Mouse (Mus musculus) gastrocnemius, adult 8-10 months (tissue): ENCODE measurements around the gene Irak4. TPM values are rescaled to one million over a fixed set of nuclear protein-coding genes. Genes with fewer than 3 reads are reported as not detected.

ENCODE experiments used
- DNase-seq, 2 experiments: peaks; one replicate each; pipeline ENCODE4 v3.0.0; 2022; ENCODE audit warnings: low spot score in 2 of 2
- total RNA-seq, 4 experiments: library from RNA; stranded (reverse); gene quantifications; 2 replicates each; pipeline ENCODE4 v1.2.4; 2022

Irak4 gene
- total RNA-seq, 4 experiments from 2014 or later = 0.73 to 1.9 (median 1.4) TPM

DNA sequence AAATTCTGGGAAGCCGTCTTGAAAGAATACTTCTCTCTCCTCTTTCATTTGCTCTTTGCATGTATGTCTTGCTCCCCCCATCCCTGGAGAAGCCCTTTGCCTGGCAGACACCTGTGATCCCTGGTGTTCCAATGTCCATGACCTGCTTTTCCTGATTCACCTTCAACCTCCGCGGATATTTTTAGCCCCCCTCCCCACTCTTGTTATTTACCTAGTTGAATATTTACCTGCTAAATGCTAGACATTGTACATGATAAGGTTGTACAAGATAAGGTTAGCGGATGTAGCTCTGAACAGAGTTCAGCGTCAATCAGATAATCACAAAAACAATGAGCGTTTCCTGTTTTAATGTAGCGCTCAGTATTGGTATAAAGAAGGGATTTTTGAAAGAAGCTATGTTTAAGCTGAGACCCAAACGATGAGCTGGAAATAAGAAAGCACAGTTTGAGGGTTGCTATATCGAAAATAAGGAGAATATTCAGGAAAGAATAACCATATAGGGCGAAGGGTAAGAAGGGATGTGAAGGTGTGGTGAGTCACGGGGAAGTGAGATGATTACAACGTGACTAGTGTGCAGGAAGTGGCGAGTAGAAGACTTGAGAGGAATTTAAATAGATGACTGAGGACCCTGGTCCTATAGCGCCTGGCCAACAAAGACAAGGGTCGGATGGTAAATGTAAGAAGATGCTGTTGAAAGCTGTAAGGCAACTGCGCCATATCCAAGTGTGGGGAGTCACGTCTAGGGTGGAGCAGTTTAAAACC is 15.6 kb downstream of the Irak4 start:
- DNase-seq = no peak

GRCm38 (mm10) chr15:94564909-94565308 is 21.5 kb downstream of the Irak4 start:
- DNase-seq = no peak

DNA sequence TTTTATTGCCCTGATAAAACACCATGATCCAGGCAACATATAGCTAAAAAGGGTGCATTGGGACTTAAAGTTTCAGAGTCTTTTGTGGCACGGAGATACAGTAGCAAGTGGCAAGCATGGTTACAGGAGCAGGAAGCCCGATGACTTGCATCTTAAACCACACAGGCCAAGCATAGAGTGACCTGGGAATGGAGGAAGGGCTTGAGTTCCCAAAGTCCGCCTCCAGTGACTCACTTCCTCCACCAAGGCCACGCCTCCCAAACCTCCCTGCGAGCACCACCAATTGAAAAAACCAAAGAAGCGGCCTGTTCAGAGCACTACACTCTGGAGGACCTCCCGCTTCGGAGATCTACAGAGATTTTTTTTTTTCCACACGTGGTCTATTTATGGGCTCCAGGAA is 22.4 kb downstream of the Irak4 start:
- DNase-seq = no peak

DNA sequence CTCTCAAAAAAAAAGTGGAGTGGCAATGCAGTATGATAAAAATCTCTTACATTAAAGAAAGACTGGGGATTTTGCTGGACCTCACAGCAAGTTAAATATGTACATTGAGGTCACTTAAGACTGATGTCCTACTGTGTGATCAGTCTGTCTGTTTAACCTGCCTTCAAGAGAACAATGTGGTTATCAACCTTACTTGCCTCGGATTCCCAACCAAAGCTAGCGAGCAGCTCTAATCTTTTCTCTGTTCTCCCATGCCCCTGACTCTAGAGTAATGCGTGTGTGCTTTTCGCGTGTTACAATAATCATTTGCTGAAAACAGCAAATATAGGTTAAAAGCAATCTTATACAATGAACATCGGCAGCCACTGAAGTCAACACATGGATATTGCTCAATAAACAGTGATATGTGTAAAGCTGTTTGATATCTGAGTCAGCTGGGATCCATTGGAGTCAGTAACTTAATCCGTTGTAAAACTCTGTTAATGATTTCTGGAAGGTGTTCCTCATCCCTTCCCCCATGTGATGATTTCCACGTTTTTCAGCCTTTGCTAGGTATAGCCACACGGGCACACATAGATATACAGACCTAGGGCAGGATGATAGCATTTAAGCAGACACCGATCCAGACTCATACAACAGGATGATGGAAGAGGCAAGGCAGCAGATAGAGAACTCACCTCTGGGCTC is 25.2 kb downstream of the Irak4 start:
- no peak for DNase-seq

GRCm38 (mm10) chr15:94571501-94571900 is 28.1 kb downstream of the Irak4 start:
- DNase-seq = no peak

- DNase-seq = no peak
These were observed 29.3 kb downstream of the Irak4 start for GRCm38 (mm10) chr15:94572746-94573145.

DNA sequence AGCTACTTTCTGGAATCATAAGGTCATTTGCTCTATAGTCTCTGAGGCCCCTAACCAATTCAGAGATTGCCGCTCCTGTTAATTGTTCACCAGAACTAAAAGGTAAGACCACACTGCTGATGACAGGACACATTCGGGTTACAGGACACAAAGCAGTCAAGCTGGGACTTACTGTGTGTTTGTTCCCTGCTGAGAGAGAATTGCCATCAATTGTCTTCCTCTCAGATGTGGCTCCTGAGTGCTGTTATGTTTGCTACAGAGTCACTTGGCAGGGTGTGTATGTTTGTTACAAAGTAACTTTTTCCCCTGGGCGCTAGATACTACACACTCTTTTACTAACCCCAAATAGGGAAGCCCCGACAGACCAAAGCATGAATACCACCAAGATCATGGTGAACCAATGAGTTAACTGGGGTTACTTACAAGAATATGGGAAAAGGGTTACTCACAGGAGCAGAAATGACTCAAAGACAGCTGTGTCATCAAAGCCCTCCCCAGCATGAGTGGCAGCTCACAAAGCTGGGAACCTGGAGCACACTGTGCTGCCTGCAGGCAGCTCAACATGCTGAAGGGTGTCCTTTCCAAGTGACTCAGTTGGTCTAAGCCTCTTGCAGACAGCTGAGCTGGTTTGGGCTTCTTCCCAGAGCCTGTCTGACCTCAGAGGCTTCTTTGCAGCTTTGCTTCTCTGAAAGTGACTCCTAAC is 31.3 kb downstream of the Irak4 start:
- no peak for DNase-seq

- no peak for DNase-seq
These were observed 38.7 kb downstream of the Irak4 start for GRCm38 (mm10) chr15:94582000-94582593.

- no peak for DNase-seq
These were observed 39.7 kb downstream of the Irak4 start for GRCm38 (mm10) chr15:94583153-94583552.

GRCm38 (mm10) chr15:94584738-94585137 is 41.3 kb downstream of the Irak4 start:
- no peak for DNase-seq

DNA sequence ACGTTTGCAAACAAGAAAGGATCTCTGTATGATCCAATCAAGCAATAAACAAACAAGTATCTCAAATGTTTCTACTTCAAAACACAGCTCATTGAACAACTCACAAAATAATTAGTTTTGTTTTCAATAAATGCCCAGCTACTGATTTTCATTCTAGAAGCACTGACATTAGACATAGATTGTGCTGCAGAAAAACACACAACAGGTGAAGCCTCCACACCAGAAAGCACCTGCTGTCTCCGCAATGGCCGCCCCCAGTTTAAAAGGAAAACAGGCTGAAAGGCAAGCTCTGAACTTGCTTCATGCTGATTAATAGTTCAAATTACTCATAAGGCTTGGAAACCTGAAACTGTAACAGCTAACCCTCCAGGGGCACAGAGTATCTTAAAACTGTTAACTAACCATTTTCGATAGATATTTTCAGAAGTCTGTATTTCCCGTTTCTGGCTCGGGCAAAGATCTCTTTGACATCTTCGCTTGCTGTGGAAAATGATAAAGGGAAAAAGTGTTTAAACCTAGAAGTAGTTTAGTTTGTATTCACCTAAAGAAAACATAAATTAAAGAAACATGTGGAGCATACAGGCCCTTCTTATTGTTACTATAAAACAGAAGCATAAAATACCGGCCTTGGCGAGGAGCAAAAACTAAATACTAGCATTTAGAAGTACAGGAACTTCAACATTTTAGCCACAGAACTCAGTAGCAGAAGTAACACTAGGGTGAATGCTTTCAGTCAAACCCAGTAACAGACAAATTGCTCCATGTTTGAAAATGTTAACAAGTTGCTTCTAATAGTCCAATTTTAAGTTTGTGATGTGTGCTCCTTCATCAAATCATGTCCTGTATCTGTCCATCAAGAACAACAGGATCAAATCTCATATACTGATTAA is 44.6 kb downstream of the Irak4 start:
- DNase-seq = no peak

- peak; percentile 97 to 98 for DNase-seq
These were observed 46.0 kb downstream of the Irak4 start, which contains the start of gene Twf1 for GRCm38 (mm10) chr15:94589219-94590075. TSS of gene Twf1 (minus strand) at chr15:94589889.

GRCm38 (mm10) chr15:94590083-94590482 is 46.6 kb downstream of the Irak4 start:
- no peak for DNase-seq

DNA sequence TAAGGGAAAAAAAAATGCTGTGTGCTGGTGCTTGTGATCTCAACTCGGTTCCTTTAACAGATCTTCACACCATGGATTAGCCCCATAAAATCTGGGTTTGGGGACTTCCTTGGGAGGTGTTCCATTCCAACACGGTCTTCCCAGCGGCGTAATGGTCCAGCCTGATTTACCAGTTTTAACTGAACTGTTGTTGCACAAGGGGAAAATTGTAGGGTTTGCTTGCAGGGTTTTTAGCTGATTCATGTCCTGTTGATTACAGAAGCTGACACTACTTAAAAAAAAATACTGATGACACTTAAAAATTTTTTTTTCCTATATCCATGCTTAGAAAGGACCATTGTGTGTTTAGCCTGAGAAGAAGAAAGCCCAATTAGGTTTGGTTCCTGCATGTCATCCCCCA is 47.9 kb downstream of the Irak4 start:
- DNase-seq = no peak

DNA sequence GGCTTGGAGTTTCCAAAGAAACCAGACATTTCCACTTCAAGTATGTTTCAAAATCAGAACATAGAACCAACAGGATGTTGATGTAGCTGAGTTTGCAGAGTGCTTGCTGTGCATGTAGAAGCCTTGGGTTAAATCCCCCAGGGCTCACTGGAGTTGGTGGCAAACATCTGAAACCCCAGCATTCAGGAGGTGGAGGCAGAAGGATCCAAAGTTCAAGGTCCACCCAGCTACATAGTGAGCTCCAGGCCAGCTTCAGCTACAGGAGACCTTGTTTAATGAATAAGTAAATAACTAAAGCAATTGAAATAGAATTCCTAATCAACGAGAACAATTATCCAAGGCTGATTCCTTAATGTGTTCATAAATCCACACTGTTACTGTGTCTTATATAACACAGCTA is 50.1 kb downstream of the Irak4 start:
- no peak for DNase-seq

- DNase-seq = no peak
These were observed 56.8 kb downstream of the Irak4 start for GRCm38 (mm10) chr15:94600145-94600707.

- peak in 1 of 2 experiments; percentile 14 for DNase-seq
These were observed 57.9 kb downstream of the Irak4 start for GRCm38 (mm10) chr15:94601339-94601738.

DNA sequence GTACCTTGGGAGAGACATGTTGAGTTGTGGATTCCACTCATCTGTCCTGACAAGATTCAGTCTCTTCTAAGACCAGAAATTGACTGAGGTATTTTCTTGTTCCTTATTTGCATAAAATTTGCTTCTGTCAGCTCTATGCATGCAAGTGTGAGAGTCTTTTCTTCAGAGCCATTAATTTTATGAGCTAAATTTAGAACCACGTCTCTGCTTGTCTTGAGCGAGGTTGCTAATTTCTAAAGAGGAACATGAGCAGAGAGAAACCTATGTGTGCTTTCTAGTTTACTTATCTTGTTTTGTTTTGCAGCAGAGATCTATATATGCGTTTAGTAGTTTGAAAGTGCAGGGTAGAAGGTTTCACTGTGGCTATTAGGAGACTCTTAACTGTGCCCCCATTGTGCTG is 59.0 kb downstream of the Irak4 start:
- no peak for DNase-seq

GRCm38 (mm10) chr15:94607768-94608167 is 64.3 kb downstream of the Irak4 start:
- DNase-seq = no peak

GRCm38 (mm10) chr15:94616036-94616435 is 72.6 kb downstream of the Irak4 start:
- no peak for DNase-seq
